ENCODE assay signal across 8 mouse cellular contexts in the genomic region with DNA sequence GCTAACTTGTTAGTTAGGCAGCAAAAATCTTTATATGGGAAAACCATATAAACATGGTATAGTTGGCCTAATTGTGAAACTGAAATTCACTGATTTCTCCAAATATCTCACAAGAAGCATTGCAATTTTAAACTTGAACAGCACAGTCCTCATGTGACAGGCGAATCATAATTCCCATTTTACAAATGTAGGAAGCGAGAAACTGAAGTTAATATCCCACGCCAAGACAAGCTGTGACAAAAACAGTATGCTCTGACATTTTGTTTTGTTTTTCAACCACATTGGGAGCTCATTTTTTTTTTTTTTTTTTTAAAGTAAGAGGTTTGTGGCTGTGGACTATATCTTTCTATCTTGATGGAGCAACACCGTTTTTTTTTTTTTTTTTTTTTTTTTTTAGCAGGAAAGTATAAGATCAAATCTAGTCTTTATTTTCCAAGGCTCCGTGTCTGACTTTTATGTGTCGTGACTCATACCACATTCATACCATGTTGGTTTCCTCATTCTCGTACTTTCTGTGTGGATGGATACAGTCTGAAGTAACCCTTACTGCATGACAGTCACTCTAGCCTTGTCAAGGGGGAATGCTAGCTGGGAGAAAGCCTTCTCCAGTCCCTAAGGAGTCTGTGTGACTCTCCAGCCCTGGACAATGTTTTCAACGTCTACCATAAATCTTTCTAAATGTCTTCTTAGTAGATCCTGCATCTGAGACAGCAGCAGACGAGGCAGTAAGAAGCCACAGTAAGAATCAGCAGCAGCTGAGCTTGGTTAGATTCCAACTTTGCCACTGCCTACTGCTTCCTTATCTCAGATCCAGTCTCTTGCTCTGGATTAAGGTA. TPM values are rescaled to one million over a fixed set of nuclear protein-coding genes. Genes with fewer than 3 reads are reported as not detected.
DNase-seq lines count a peak whose midpoint lies in the region; ATAC-seq and TF ChIP-seq lines count a peak whose summit lies in the region.

No protein-coding gene starts in this region.

- intact Hi-C loops in gastrocnemius, postnatal 14 days (cut with DNase I; ENCODE audit: low total_unique reads): no loop called here

- peak overlapping the region; percentile 86 for H3K4me3 ChIP-seq in lung, postnatal 0 days (ENCODE audit: low read depth, low read length)
- H3K4me3 ChIP-seq in hindbrain, embryonic 11.5 days (ENCODE audit: low read depth, low read length): peak overlapping the region; percentile 84

- no peaks in the 10 kb centered on the region for H3K4me1 ChIP-seq in lung, postnatal 0 days (ENCODE audit: insufficient read depth, low read depth, low read length)
- H3K4me1 ChIP-seq in hindbrain, embryonic 11.5 days (replicated peaks; ENCODE audit: control insufficient read depth, insufficient read depth, low read length): no peaks in the 10 kb centered on the region

- 37% methylated on average over 9 of the region's 9 CpGs for WGBS in lung, postnatal 0 days
- WGBS in hindbrain, embryonic 11.5 days: 55% methylated on average over 9 of the region's 9 CpGs

- no peaks in the 10 kb centered on the region for H3K9me3 ChIP-seq in lung, postnatal 0 days (ENCODE audit: low read length)
- no peaks in the 10 kb centered on the region for H3K9me3 ChIP-seq in hindbrain, embryonic 11.5 days (ENCODE audit: control insufficient read depth, low read length)

- peak overlapping the region; percentile 89 for H3K9ac ChIP-seq in lung, postnatal 0 days (replicated peaks; ENCODE audit: low read depth)
- H3K9ac ChIP-seq in hindbrain, embryonic 11.5 days (ENCODE audit: low read depth, low read length): no peak overlapping the region

- H3K4me2 ChIP-seq in lung, postnatal 0 days (replicated peaks; ENCODE audit: low read depth, low read length): peak overlapping the region; percentile 85
- H3K4me2 ChIP-seq in hindbrain, embryonic 11.5 days (replicated peaks; ENCODE audit: low read depth, low read length): peak overlapping the region; percentile 67

- peak overlapping the region; percentile 95 for H3K27ac ChIP-seq in lung, postnatal 0 days (ENCODE audit: low read length)
- no peak overlapping the region for H3K27ac ChIP-seq in hindbrain, embryonic 11.5 days (ENCODE audit: low read depth, low read length)

- TF ChIP-seq EP300 in lung, postnatal 0 days (IDR thresholded peaks at IDR 0.05): no peak

- no peak; the same call in 1 of the 2 replicates for ATAC-seq in lung, postnatal 0 days
- ATAC-seq in hindbrain, embryonic 11.5 days (ENCODE audit: low FRiP score): no peak; the same call in 1 of the 2 replicates

- peak; percentile 42 to 85 for DNase-seq in adrenal gland, adult (ENCODE audit: inconsistent age in 2 of 2, low spot score in 1 of 2)
- DNase-seq in adrenal gland, postnatal 4 days (ENCODE audit: low spot score in 2 of 2): no peak
- DNase-seq in lung, postnatal 0 days (ENCODE audit: low spot score): peak; percentile 55
- DNase-seq in lung, postnatal 14 days: no peak
- no peak for DNase-seq in hindbrain, embryonic 11.5 days (ENCODE audit: low spot score)
- DNase-seq in mesoderm, embryonic 11.5 days (ENCODE audit: low read depth, low spot score): peak; percentile 32
- DNase-seq in gastrocnemius, postnatal 4 days (ENCODE audit: low spot score in 2 of 2): no peak
- no peak for DNase-seq in gastrocnemius, postnatal 14 days

- no peaks in the 10 kb centered on the region for H3K27me3 ChIP-seq in lung, postnatal 0 days (replicated peaks; ENCODE audit: insufficient read depth, low read length)
- H3K27me3 ChIP-seq in hindbrain, embryonic 11.5 days (ENCODE audit: control insufficient read depth, insufficient read depth, low read length): no peaks in the 10 kb centered on the region

- TF ChIP-seq CTCF in lung, postnatal 0 days (IDR thresholded peaks at IDR 0.05): no peak

- H3K36me3 ChIP-seq in lung, postnatal 0 days (ENCODE audit: insufficient read depth, low read length): no peaks in the 10 kb centered on the region
- no peaks in the 10 kb centered on the region for H3K36me3 ChIP-seq in hindbrain, embryonic 11.5 days (ENCODE audit: control insufficient read depth, insufficient read depth, low read length)

RNA-seq across cellular contexts. Expression of gene Dennd1b, which starts 0.8 kb away (rescaled TPM):
- total RNA-seq in adrenal gland, postnatal 4 days (2021): 10 to 100 TPM; 25.0 to 26.2 TPM
- 12.6 and 14.0 TPM in 2 replicates for polyA plus RNA-seq in lung, postnatal 0 days (2015; fragmentation: Nextera tagmentation; extraction: Ambion mirVana)
- 13.1 and 14.7 TPM in 2 replicates for polyA plus RNA-seq in hindbrain, embryonic 11.5 days (2014; fragmentation: Nextera tagmentation; extraction: Ambion mirVana)
- 10 to 100 TPM; 29.4 to 31.7 TPM for total RNA-seq in gastrocnemius, postnatal 4 days (2021)
- 10 to 100 TPM; 14.9 to 19.1 TPM for total RNA-seq in gastrocnemius, postnatal 14 days (2021)

Comparison
In these comparisons a context has a peak if more than half of its experiments do, and no peak if none do; other contexts are left out.
1. DNase-seq: peak in adrenal gland, adult (2 of 2), lung, postnatal 0 days (single experiment) and mesoderm, embryonic 11.5 days (single experiment); none in adrenal gland, postnatal 4 days (0 of 2), lung, postnatal 14 days (single experiment), hindbrain, embryonic 11.5 days (single experiment), gastrocnemius, postnatal 4 days (0 of 2) and gastrocnemius, postnatal 14 days (single experiment).